Mouse (Mus musculus) CH12.LX (cell line): Measurements from ENCODE around the gene E4f1. TPM values are rescaled to one million over a fixed set of nuclear protein-coding genes. Genes with fewer than 3 reads are reported as not detected.

Source experiments
- DNase-seq: peaks from one replicate; pipeline ENCODE4 v3.0.0-alpha.2; 2013; ENCODE audit errors: extremely low read depth
- H3K27ac ChIP-seq: 2 replicates; pipeline ENCODE4 v1.5.1; 2012; ENCODE audit warnings: low read depth, mild to moderate bottlenecking, control low read depth, moderate library complexity; ENCODE audit not compliant: insufficient read depth
- H3K27me3 ChIP-seq: replicated peaks from 2 replicates; pipeline ENCODE3; 2012; ENCODE audit warnings: inconsistent platforms
- H3K36me3 ChIP-seq, 2 experiments: replicated peaks in 1 of 2; 2 replicates each; pipeline versions ENCODE3 to v1.6.1; 2012; ENCODE audit warnings: inconsistent platforms in 1 of 2, low read length in 1 of 2, mild to moderate bottlenecking in 1 of 2, mixed read lengths in 1 of 2, moderate library complexity in 1 of 2; ENCODE audit not compliant: control insufficient read depth in 1 of 2, insufficient read depth in 1 of 2
- H3K4me1 ChIP-seq, 2 experiments: 2 replicates each; pipeline ENCODE4 v1.6.1; 2012; ENCODE audit warnings: inconsistent platforms in 1 of 2, moderate library complexity in 1 of 2; ENCODE audit not compliant: insufficient read depth in 2 of 2, control insufficient read depth in 1 of 2
- H3K4me2 ChIP-seq: 2 replicates; pipeline ENCODE4 v1.6.1; 2012; ENCODE audit warnings: low read depth, mild to moderate bottlenecking, control low read depth; ENCODE audit not compliant: poor library complexity, insufficient read depth, severe bottlenecking
- H3K4me3 ChIP-seq, 3 experiments: fragments of 150-350 bp in 1 of 3; sonication (generic) in 1 of 3; replicated peaks in 1 of 3; 2 replicates each; pipeline versions ENCODE3 to v1.5.1; 2011 to 2012; ENCODE audit warnings: low read depth in 2 of 3, low read length in 2 of 3, mild to moderate bottlenecking in 2 of 3, moderate library complexity in 2 of 3, control low read depth in 1 of 3, improper control_type of control experiment in 1 of 3, inconsistent platforms in 1 of 3, mixed read lengths in 1 of 3; ENCODE audit not compliant: poor library complexity in 1 of 3
- H3K79me2 ChIP-seq: replicated peaks from 2 replicates; pipeline ENCODE4 v1.6.1; 2012; ENCODE audit warnings: mild to moderate bottlenecking, moderate library complexity; ENCODE audit not compliant: control insufficient read depth, poor library complexity, insufficient read depth, severe bottlenecking; ENCODE audit errors: extremely low read depth
- H3K9ac ChIP-seq: 2 replicates; pipeline ENCODE4 v1.6.1; 2012; ENCODE audit warnings: low read depth, mild to moderate bottlenecking, control low read depth, moderate library complexity; ENCODE audit not compliant: insufficient read depth
- H3K9me3 ChIP-seq: replicated peaks from 2 replicates; pipeline ENCODE3; 2012; ENCODE audit warnings: low read length, inconsistent platforms, mixed read lengths
- CHD2 ChIP-seq: IDR thresholded peaks from 2 replicates; pipeline ENCODE4 v1.6.1; 2011; ENCODE audit warnings: low read length, improper control_type of control experiment
- GABPA ChIP-seq: IDR thresholded peaks from 2 replicates; pipeline ENCODE4 v1.6.1; 2012; ENCODE audit warnings: low read depth, low read length, improper control_type of control experiment, inconsistent platforms; ENCODE audit not compliant: insufficient replicate concordance
- JUN ChIP-seq: IDR thresholded peaks from 2 replicates; pipeline ENCODE4 v1.6.1; 2011; ENCODE audit warnings: low read depth, mild to moderate bottlenecking, low read length, improper control_type of control experiment, moderate library complexity; ENCODE audit not compliant: insufficient read depth
- JUND ChIP-seq: conservative IDR thresholded peaks from 2 replicates; pipeline ENCODE4 v1.6.1; 2011; ENCODE audit warnings: low read depth, low read length, improper control_type of control experiment
- MAX ChIP-seq: IDR thresholded peaks from 2 replicates; pipeline ENCODE4 v1.6.1; 2011; ENCODE audit warnings: low read length, improper control_type of control experiment
- MYC ChIP-seq: IDR thresholded peaks from 2 replicates; pipeline ENCODE4 v1.6.1; 2011; ENCODE audit warnings: low read depth, mild to moderate bottlenecking, improper control_type of control experiment, low read length
- NELFE ChIP-seq: IDR thresholded peaks from 2 replicates; pipeline ENCODE4 v1.6.1; 2011; ENCODE audit warnings: low read depth, low read length, improper control_type of control experiment
- NRF1 ChIP-seq: IDR thresholded peaks from 2 replicates; pipeline ENCODE4 v1.6.1; 2014; ENCODE audit warnings: low read depth, mild to moderate bottlenecking, inconsistent platforms, low read length, improper control_type of control experiment, moderate library complexity
- PAX5 ChIP-seq: IDR thresholded peaks from 2 replicates; pipeline ENCODE4 v1.6.1; 2012; ENCODE audit warnings: low read length, inconsistent platforms, mixed read lengths
- SIN3A ChIP-seq: IDR thresholded peaks from 2 replicates; pipeline ENCODE4 v1.6.1; 2012; ENCODE audit warnings: low read length, improper control_type of control experiment, inconsistent platforms
- SMC3 ChIP-seq: IDR thresholded peaks from 2 replicates; pipeline ENCODE4 v1.6.1; 2011; ENCODE audit warnings: low read depth, low read length, improper control_type of control experiment
- TBP ChIP-seq: conservative IDR thresholded peaks from 2 replicates; pipeline ENCODE4 v1.6.1; 2011; ENCODE audit warnings: low read depth, low read length, improper control_type of control experiment
- TCF12 ChIP-seq: IDR thresholded peaks from 2 replicates; pipeline ENCODE4 v1.6.1; 2014; ENCODE audit warnings: low read depth, mild to moderate bottlenecking, inconsistent platforms, low read length, improper control_type of control experiment
- UBTF ChIP-seq: IDR thresholded peaks from 2 replicates; pipeline ENCODE4 v1.6.1; 2012; ENCODE audit warnings: low read depth, mild to moderate bottlenecking, inconsistent platforms, low read length, improper control_type of control experiment, moderate library complexity
- USF2 ChIP-seq: conservative IDR thresholded peaks from 2 replicates; pipeline ENCODE4 v1.6.1; 2011; ENCODE audit warnings: low read depth, low read length, improper control_type of control experiment
- dilution Hi-C: fragments of 300-500 bp; cut with MboI; formaldehyde crosslinking; loops from 2 replicates; pipeline ENCODE4 v1.14.3; 2020; ENCODE audit warnings: low sequenced_read_pairs; ENCODE audit not compliant: extremely low pct_unique_long_range_greater_than_20kb, extremely low pct_ligation_motif_present
- in situ Hi-C: fragments of 300-500 bp; cut with MboI; formaldehyde crosslinking; loops from 3 replicates; pipeline ENCODE4 v1.14.3; 2019; ENCODE audit warnings: low sequenced_read_pairs, low pct_ligation_motif_present, low pct_unique_long_range_greater_than_20kb, mixed read lengths
- polyA plus RNA-seq: library from polyadenylated mRNA; unstranded; fragments of >175 nt; gene quantifications from 2 replicates; pipeline ENCODE4 v1.2.1, GENCODE M21; 2012; ENCODE audit warnings: low read depth; ENCODE audit not compliant: insufficient read length
- total RNA-seq, 2 experiments: library from RNA; depleted of rRNA; stranded (reverse); fragments of 300-350 nt in 1 of 2; fragments of >200 nt in 1 of 2; gene quantifications; 2 replicates each; pipeline ENCODE4 v1.2.3; 2012 to 2014

Gene E4f1
- total and polyA plus RNA-seq, 3 experiments = 10.2 to 22.7 (median 16.2) TPM

GRCm38 (mm10) chr17:24454218-24454755 is 15.8 kb downstream of the E4f1 start:
- in situ Hi-C loops (no loop called here), dilution Hi-C loops (no loop called here)
- peaks cover 19 to 32% of the 10 kb centered on the region in 2 experiments for H3K36me3 ChIP-seq

GRCm38 (mm10) chr17:24453372-24453771 is 16.7 kb downstream of the E4f1 start:
- no peaks in the 10 kb centered on the region for H3K27me3 ChIP-seq
- H3K4me1 ChIP-seq = peaks cover 3 to 27% of the 10 kb centered on the region in 2 experiments; a peak in 3 of 4 replicates
- no peak for DNase-seq
- dilution Hi-C loops = no loop called here
- peaks cover 28 to 41% of the 10 kb centered on the region in 2 experiments for H3K36me3 ChIP-seq
- H3K79me2 ChIP-seq = peaks cover 15% of the 10 kb centered on the region
- no peaks in the 10 kb centered on the region for H3K9me3 ChIP-seq
- H3K9ac ChIP-seq = no peak overlapping the region
- no peak overlapping the region for H3K4me3 ChIP-seq
- in situ Hi-C loops = no loop called here
- TF ChIP-seq PAX5 (no peak), TCF12 (no peak), GABPA (no peak), CHD2 (no peak), MAX (no peak), USF2 (no peak), UBTF (no peak), SIN3A (no peak), SMC3 (no peak), NELFE (no peak)
- H3K4me2 ChIP-seq = no peak overlapping the region; the same call in 1 of the 2 replicates
- H3K27ac ChIP-seq = no peak overlapping the region

More at GRCm38 (mm10) chr17:24454218-24454755, 15.8 kb downstream of the E4f1 start:
- TF ChIP-seq MYC (no peak), JUN (no peak), UBTF (no peak), NRF1 (no peak), PAX5 (no peak), JUND (no peak), TBP (no peak), SIN3A (peak; percentile 46; the same call in 1 of the 2 replicates)
- Histone ChIP-seq H3K4me3 (peak overlapping the region; percentile 67 to 91 (median 75)), H3K4me2 (peak overlapping the region; percentile 87), H3K9me3 (no peaks in the 10 kb centered on the region), H3K27me3 (no peaks in the 10 kb centered on the region), H3K9ac (peak overlapping the region; percentile 78), H3K79me2 (peaks cover 15% of the 10 kb centered on the region), H3K4me1 (peaks cover 0 to 18% of the 10 kb centered on the region in 2 experiments; a peak in 2 of 4 replicates), H3K27ac (peak overlapping the region; percentile 60; the same call in 1 of the 2 replicates)
- DNase-seq = no peak
